Mouse (Mus musculus): ENCODE data around the gene Ccdc162. TPM values are rescaled to one million over a fixed set of nuclear protein-coding genes. Genes with fewer than 3 reads are reported as not detected.
"Not testable (repeated sequence)": the region's sequence is repeated elsewhere in the genome, so short reads cannot be mapped to it uniquely, and the experiment has no call there.

The Ccdc162 gene
- total RNA-seq, 2 experiments from 2014 or later, result 0.41 to 0.92 TPM

DNA sequence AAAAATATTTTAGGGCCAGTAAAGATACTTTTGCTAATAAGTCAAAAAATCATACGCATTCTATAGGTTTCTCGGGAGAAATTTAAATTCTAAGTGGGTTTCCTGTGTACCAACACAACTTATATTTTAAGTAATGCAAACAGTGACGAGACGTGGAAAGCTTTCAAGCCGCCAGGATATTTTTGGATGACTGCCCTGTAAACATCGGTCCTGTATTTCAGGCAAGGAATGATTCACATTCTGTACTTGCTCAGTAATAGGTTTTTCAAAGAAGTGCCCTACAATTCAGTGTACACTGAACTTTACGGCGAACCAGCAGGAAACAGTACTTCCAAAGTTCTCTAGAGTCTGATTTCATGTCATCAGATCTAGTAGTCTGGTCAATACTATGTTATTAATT is 5.7 kb downstream of the Ccdc162 start:
- intact Hi-C loops (cut with DNase I), result no loop called here
- peak in 1 of 2 experiments; percentile 27 for DNase-seq (ENCODE audit: low spot score in 2 of 2)

DNA sequence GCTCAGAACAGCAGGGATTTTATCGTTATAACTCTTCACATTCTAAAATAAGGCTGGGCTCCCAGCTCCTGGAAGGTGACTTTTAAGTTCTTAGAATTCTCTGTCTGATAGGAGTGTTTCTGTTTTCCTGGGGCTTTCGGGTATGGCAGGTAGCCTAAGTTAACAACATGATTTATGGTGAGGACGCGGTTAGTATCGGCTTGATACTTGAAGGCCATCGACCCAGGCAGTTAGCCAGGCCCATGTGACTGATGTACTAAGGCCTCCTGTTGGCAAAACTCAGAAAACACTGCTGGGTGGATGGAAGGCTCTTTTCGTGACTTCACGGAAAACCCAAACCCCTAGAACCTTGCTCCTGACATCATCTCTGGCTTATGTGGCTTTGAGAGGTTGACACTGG is 7.1 kb downstream of the Ccdc162 start:
- no peak for DNase-seq (ENCODE audit: low spot score in 2 of 2)
- intact Hi-C loops (cut with DNase I), result no loop called here

DNA sequence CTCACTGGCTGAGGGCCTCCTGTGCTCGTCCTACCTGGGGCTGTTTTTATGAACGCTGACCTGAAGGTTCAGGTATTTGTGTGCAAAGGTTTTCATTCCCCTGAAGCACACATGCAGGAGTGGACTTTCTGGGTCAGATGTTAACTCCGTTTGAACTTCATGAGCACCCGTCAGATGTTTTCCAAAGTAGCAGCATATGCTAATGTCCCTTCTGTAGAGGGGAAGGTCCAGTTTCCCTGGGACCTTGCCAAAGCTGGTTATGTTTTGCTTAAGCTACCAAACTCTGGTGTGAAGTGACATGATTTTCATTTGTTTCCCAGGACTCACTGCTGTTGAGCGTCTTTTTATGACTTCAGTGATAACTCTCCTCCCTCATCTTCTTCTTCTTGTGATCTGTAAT is 16.8 kb downstream of the Ccdc162 start:
- DNase-seq (ENCODE audit: low spot score in 2 of 2), result no peak
- intact Hi-C loops (cut with DNase I), result no loop called here

DNA sequence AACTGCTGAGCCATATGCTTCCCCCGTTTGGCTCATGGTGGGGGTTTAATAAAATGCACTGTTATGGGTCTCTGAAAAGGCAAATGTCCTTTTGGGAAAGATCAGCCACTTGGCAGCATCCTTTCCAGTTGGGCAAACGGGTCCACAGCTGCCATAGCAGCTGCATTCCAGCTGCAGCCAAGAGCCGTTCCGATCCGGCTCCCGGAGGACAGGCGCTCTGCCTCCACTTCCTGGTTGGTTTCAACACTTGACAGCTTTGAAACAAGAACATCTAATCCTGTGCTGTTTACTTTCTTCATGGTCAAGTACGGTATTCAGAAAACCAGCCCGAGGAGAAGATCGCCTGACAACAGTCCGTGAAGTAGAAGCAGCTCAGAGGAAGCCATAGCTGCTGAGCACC is 19.4 kb downstream of the Ccdc162 start:
- intact Hi-C loops (cut with DNase I), result no loop called here
- no peak for DNase-seq (ENCODE audit: low spot score in 2 of 2)

DNA sequence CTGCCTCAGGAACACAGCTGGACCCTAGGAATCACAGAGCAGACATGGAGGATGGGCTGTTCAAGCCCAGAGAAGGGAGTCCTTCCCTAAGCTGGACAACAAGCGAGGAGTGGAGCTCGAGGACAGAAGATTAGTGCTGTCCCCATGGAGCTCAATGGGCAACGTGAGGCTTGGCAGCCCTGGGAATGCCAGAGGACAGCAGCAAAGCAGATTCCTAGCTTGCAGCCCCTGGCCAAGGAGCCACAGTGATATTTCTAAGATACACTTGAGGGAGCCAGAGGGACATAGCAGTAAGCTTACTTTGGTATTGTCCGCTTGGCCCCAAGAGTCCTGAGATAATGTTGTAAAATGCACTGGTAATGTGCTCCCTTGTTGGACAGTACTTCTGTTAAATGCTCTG is 25.5 kb downstream of the Ccdc162 start:
- intact Hi-C loops (cut with DNase I), result loop anchor here (2.0 to 5.0 kb wide), 2 partner anchors 120 to 606 kb away; no protein-coding TSS in a partner anchor
- DNase-seq (ENCODE audit: low spot score in 2 of 2), result no peak

- intact Hi-C loops (cut with DNase I), result loop anchor here (2.0 to 5.0 kb wide), 2 partner anchors 121 to 607 kb away; no protein-coding TSS in a partner anchor
- DNase-seq (ENCODE audit: low spot score in 2 of 2), result peak; percentile 62 to 66
Measured at GRCm38 (mm10) chr10:41689941-41690887, 26.2 kb downstream of the Ccdc162 start.

DNA sequence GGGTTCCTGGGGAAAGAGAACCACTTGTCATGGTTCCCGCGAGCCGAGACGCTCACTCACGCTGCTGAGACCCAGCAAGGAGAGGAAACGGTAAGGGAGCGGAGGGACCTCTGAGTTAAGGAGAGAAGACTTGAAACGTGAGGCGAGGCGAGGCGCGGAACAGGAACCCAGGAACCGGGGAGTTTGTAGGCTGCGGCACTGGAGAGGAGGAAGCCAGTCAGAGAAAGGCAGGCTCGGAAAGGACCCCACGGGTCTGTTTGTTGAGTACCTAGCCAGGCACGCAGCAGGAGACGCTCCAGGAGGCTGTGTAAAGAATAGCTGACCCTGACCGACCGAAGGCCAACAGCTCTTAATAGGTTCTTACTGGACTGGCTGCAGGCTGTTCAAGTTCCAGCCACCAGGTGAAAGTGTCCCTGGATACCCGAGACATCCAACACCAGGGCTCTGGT is 31.9 kb downstream of the Ccdc162 start:
- DNase-seq (ENCODE audit: low spot score in 2 of 2), result no peak
- intact Hi-C loops (cut with DNase I), result loop anchor here (5.0 kb wide), 1 partner anchor 382 kb away; the partner anchor contains the start of genes Ak9 and Fig4

GRCm38 (mm10) chr10:41682546-41683393 is 33.7 kb downstream of the Ccdc162 start:
- intact Hi-C loops (cut with DNase I), result loop anchor here (1.0 to 5.0 kb wide), 2 partner anchors 163 to 380 kb away; partner anchors contain the start of genes Ak9, Cd164 and Fig4

DNA sequence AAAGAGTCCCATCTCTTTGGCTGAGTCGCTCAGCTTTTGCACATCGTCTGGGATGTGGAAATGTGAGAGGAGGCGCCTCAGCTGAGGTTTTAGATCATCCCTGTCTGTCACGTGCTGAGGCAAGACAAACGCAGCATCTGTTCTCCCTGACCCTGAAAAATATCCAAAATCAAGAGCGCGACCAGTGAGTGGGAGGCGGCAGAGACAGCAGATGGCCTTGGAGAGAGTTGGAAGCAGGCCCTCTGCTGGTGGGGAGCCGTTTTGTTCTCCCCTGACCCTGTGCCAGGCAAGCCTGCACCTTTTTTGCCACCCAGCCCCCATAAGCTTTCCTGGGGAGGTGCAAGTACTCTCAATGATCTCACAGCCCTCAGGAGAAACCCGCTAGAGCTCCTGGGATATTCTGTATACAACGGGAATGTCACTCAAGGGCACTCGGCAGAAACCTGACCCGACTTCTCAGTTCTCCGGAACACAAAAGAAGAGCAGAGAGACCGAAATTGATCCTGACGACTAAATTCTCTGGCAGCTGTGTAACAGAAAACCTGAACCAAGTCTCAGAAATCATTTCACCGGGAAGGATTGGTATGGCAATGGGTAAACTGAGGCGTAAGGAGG is 37.6 kb downstream of the Ccdc162 start:
- intact Hi-C loops (cut with DNase I), result loop anchor here (1.0 to 5.0 kb wide), 2 partner anchors 77 to 161 kb away; no protein-coding TSS in a partner anchor
- peak; percentile 66 to 85 for DNase-seq (ENCODE audit: low spot score in 2 of 2)

More at GRCm38 (mm10) chr10:41682546-41683393, 33.7 kb downstream of the Ccdc162 start:
- peak; percentile 88 to 91 for DNase-seq (ENCODE audit: low spot score in 2 of 2)

DNA sequence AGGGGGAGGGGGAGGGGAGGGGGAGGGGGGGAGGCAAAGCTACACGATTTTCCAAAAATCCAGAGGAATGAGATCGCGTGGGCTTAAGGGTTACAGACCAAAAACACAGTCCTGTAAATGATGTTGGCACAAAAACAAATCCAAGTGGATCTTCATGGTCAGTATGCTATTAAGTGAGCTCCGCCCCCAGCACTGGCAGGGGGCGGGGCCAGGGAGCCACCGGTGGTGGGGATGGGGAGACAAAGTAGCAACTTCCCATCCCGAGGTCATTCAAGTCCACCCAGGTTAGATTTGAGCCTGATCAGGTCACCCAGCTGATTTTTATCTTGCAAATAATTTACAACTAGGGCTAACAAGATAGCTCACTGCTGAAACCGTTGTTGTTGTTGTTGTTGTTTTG is 39.0 kb downstream of the Ccdc162 start:
- DNase-seq (ENCODE audit: low spot score in 2 of 2), result no peak
- intact Hi-C loops (cut with DNase I), result loop anchor here (5.0 kb wide), 1 partner anchor 75 kb away; no protein-coding TSS in a partner anchor

DNA sequence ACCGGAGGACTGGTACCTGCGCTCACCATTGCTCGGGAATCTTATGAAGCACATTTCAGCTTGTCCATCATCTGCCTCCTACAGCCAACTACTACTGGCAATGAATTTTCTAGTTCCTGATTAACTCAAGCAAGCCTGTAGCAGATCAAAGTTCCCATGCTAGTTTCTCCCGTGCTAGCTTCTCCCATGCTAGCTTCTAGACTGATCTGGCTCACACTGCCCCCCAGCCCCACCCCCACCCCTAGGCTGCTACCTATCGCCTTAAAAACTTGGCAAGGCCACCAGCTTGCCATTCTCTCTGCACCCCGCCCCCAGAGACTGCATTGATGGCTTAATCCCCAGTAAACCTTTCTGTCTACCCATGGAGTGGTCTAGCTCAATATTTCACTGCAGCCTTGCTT is 39.8 kb downstream of the Ccdc162 start:
- no peak for DNase-seq (ENCODE audit: low spot score in 2 of 2)
- intact Hi-C loops (cut with DNase I), result loop anchor here (5.0 kb wide), 1 partner anchor 74 kb away; no protein-coding TSS in a partner anchor

GRCm38 (mm10) chr10:41675842-41676571 is 40.4 kb downstream of the Ccdc162 start:
- intact Hi-C loops (cut with DNase I), result loop anchor here (5.0 kb wide), 1 partner anchor 74 kb away; no protein-coding TSS in a partner anchor
- DNase-seq (ENCODE audit: low spot score in 2 of 2), result no peak

- intact Hi-C loops (cut with DNase I), result loop anchor here (5.0 kb wide), 1 partner anchor 73 kb away; no protein-coding TSS in a partner anchor
- DNase-seq (ENCODE audit: low spot score in 2 of 2), result no peak
Measured at GRCm38 (mm10) chr10:41675243-41675642, 41.2 kb downstream of the Ccdc162 start.

DNA sequence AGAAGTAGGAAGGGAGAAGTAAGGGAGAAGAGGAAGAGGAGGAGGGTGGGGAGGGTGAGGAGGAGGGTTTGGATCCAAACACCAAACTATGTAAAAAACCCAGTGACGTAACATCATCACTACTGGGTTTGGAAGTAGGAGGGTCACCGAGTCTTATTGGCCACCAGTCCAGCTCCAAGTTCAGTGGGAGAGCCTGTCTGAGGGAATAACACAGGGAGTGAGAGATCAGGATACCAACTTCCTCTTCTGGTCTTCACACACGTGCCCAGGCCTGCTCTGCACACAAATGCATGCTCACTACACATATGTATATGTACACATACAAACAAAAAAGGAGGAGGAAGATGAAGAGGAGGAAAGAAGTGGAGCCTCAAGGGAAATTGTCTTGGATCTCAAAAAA is 42.1 kb downstream of the Ccdc162 start:
- intact Hi-C loops (cut with DNase I), result no loop called here
- no peak for DNase-seq (ENCODE audit: low spot score in 2 of 2)

DNA sequence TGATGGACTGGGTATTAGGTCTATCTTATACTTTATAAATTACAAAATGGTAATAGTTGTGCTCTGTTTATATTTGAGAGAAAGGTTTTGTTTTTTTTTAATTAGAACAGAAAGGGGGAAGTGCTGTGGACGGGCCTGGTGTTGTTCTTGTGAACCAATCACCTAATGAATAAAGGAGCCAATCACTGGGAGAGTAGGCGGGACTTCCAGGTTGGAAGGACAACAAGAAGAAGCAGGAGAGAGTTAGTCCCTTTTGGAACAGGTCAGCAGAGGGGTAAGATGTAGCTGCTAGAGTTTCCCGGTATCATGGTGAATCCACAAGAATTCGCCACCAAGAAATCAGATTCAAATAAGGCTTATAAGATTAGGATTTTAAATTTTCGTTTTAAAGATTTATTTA is 46.2 kb downstream of the Ccdc162 start:
- intact Hi-C loops (cut with DNase I), result no loop called here
- no peak for DNase-seq (ENCODE audit: low spot score in 2 of 2)

GRCm38 (mm10) chr10:41665498-41665897 is 50.9 kb downstream of the Ccdc162 start:
- intact Hi-C loops (cut with DNase I), result no loop called here
- DNase-seq (ENCODE audit: low spot score in 2 of 2), result no peak

DNA sequence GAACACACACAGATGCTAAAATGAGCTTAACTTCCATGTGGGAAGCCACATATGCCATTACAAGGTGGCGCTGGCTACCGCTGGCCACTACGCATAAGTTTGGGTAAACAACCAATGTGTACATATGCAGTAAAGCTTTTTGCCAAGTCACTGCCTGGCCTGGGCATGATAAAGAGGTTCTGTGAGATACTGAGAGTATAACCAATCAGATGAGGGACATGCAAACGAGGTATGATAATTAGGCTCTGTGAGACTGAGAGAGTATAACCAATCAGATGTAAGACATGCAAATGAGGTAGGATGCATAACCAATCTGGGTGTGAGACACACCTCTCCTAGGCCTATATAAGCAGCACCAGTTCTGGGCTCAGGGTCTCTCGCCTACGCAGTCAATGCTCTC is 56.8 kb downstream of the Ccdc162 start:
- DNase-seq (ENCODE audit: low spot score in 2 of 2); intact Hi-C loops (cut with DNase I): not testable (repeated sequence)

GRCm38 (mm10) chr10:41655684-41656083 is 60.8 kb downstream of the Ccdc162 start:
- DNase-seq (ENCODE audit: low spot score in 2 of 2); intact Hi-C loops (cut with DNase I): not testable (repeated sequence)
